ENCODE assay signal across 1 mouse cellular context in the genomic region with DNA sequence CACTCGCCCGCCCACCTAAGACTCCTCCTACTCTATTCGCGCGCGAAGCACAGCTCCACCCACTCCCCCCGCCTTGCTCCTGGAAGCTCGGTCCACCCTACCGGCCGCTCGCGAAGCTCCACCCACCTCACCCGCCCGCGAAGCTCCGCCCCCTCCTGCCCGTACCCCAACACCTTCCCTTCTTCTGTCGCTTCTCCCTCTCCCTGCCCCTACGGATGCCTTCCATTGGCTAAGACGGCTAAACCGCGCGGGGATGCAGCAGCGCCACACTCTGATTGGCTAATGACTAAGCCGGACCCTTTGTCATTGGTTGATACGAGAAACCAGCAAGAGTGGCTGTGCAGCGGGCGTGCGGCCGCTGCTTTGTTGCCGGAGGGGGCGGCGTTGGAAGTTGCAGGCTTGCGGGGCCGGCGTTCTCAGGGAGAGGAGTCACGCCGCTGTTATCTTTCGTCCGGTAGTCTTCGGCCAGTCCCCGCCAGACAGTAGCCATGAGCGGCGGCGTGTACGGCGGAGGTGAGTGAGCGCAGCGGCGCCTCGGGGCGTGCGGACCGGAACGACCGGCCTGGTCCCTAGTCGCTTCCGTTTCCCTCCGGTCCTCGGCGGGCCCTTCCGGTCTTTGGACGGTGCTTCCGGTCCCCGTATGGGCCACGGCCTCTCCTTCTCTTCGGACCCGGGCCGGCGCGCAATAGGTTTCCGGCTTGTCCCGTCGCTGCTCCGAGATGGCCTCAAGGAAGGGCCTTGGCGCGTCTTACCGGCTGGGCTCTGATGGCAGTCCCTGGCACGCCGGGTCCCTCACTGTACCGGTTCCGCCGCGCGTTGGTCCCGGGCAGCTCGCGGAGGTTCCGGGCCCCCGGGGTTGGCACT.
TF ChIP-seq lines count a peak whose summit lies in the region.

No protein-coding gene starts in this region.

TF ChIP-seq in MEL, 35 proteins besides CTCF, POLR2A, EP300 and RAD21 (continued from another document):
- TF ChIP-seq POLR2AphosphoS5 (IDR thresholded peaks at IDR 0.05; ENCODE audit: borderline replicate concordance, low read depth, low read length), result no peak
- TF ChIP-seq CHD2 (IDR thresholded peaks at IDR 0.05; ENCODE audit: low read length), result peak; percentile 77
- TF ChIP-seq BHLHE40 (IDR thresholded peaks at IDR 0.05; ENCODE audit: borderline replicate concordance, low read depth, low read length), result no peak
- TF ChIP-seq SIN3A (IDR thresholded peaks at IDR 0.05; ENCODE audit: low read length), result peak; percentile 79
- TF ChIP-seq MEF2A (IDR thresholded peaks at IDR 0.05; ENCODE audit: extremely low read depth, insufficient replicate concordance, low read depth, low read length, poor library complexity, severe bottlenecking), result no peak
- no peak for TF ChIP-seq ELF1 (IDR thresholded peaks at IDR 0.05; ENCODE audit: low read depth, low read length)
- no peak for TF ChIP-seq GATA1 (IDR thresholded peaks at IDR 0.05; ENCODE audit: low read depth, low read length)
- peak; percentile 32; the same call in 1 of the 2 replicates for TF ChIP-seq MYC (IDR thresholded peaks at IDR 0.05; ENCODE audit: low read depth, low read length)
- TF ChIP-seq MYB (IDR thresholded peaks at IDR 0.05; ENCODE audit: low read depth, low read length), result no peak
- no peak; the same call in none of the 2 replicates for TF ChIP-seq TBP (IDR thresholded peaks at IDR 0.05; ENCODE audit: low read depth, low read length)
- TF ChIP-seq POLR2AphosphoS2 (IDR thresholded peaks at IDR 0.05; ENCODE audit: low read length), result no peak
- TF ChIP-seq TAL1 (IDR thresholded peaks at IDR 0.05; ENCODE audit: low read length), result no peak
- TF ChIP-seq NELFE (IDR thresholded peaks at IDR 0.05; ENCODE audit: low read depth, low read length), result peak; percentile 69
- no peak for TF ChIP-seq ETS1 (IDR thresholded peaks at IDR 0.05; ENCODE audit: low read depth, low read length)
- TF ChIP-seq ZC3H11A (IDR thresholded peaks at IDR 0.05; ENCODE audit: low read depth, low read length), result no peak
- TF ChIP-seq HCFC1 (IDR thresholded peaks at IDR 0.05; ENCODE audit: low read depth, low read length), result peak; percentile 86
- no peak for TF ChIP-seq RCOR1 (IDR thresholded peaks at IDR 0.05; ENCODE audit: low read depth, low read length)
- TF ChIP-seq ZKSCAN1 (IDR thresholded peaks at IDR 0.05; ENCODE audit: low read depth, low read length), result no peak
- no peak for TF ChIP-seq ZNF384 (IDR thresholded peaks at IDR 0.05; ENCODE audit: low read depth, low read length)
- TF ChIP-seq TCF12 (IDR thresholded peaks at IDR 0.05; ENCODE audit: low read depth, low read length), result peak; percentile 26; the same call in 1 of the 2 replicates
- TF ChIP-seq USF2 (IDR thresholded peaks at IDR 0.05; ENCODE audit: borderline replicate concordance in 1 of 2, insufficient read depth in 1 of 2, low read depth in 1 of 2, low read length in 2 of 2), result no peak
- peak; percentile 68 for TF ChIP-seq MAX (IDR thresholded peaks at IDR 0.05; ENCODE audit: low read length)
- no peak for TF ChIP-seq JUND (IDR thresholded peaks at IDR 0.05; ENCODE audit: low read depth, low read length)
- no peak for TF ChIP-seq ZMIZ1 (IDR thresholded peaks at IDR 0.05; ENCODE audit: low read depth, low read length)
- no peak for TF ChIP-seq SMC3 (IDR thresholded peaks at IDR 0.05; ENCODE audit: low read depth, low read length)
- no peak for TF ChIP-seq UBTF (IDR thresholded peaks at IDR 0.05; ENCODE audit: borderline replicate concordance, insufficient read depth, low read depth, low read length)
- TF ChIP-seq MXI1 (IDR thresholded peaks at IDR 0.05; ENCODE audit: low read depth, low read length), result peak; percentile 82
- no peak for TF ChIP-seq CHD1 (IDR thresholded peaks at IDR 0.05; ENCODE audit: low read depth, low read length)
- TF ChIP-seq E2F4 (IDR thresholded peaks at IDR 0.05; ENCODE audit: borderline replicate concordance, low read depth, low read length), result peak; percentile 72; the same call in 1 of the 2 replicates
- peak; percentile 65 for TF ChIP-seq KAT2A (conservative IDR thresholded peaks at IDR 0.05; ENCODE audit: low read depth, low read length)
